ENCODE assay signal across 32 mouse cellular contexts in the genomic region with DNA sequence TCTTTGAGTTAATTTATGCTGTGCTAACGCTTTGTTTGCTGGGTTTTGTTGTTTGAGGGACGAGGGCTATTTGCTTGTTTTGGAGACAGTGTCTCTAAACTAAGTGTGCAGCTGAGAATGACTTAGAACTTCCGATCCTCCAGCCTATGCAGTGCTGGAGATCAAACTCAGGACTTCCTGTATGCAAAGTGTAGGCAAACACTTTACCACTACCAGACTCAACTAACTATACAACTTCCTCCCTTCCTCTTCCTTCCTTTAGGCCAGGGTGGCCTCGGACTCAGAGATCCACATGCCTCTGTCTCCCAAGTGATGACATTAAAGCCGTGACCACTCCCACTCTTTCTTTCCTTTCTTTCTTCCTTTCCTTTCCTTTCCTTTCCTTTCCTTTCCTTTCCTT. TPM values are rescaled to one million over a fixed set of nuclear protein-coding genes. Genes with fewer than 3 reads are reported as not detected.
DNase-seq lines count a peak whose midpoint lies in the region; ATAC-seq lines count a peak whose summit lies in the region.
"Had no signal": no experiment of that assay in that cellular context is flagged by ENCODE, and none has a peak within 500 bp of the region (broad histone marks: within the 10 kb centered on the region; RNA-seq: fewer than 3 reads in every experiment).

No protein-coding gene starts in this region.

- no peaks in the 10 kb centered on the region for H3K36me3 ChIP-seq in splenic B cell, adult 2 months (ENCODE audit: control insufficient read depth, insufficient read depth, low read length, poor library complexity, severe bottlenecking)
- H3K36me3 ChIP-seq: embryonic facial prominence, embryonic 10.5 days; embryonic facial prominence, embryonic 15.5 days; limb, embryonic 13.5 days; lung, embryonic 15.5 days; neural tube, embryonic 15.5 days had no signal

- peak; percentile 19 for DNase-seq in A20 (ENCODE audit: low read depth, low spot score)
- DNase-seq in splenic B cell, adult 2 months (ENCODE audit: low read depth, low spot score) = peak; percentile 8
- DNase-seq in left cerebral cortex, adult 18-20 months (ENCODE audit: low spot score in 2 of 2) = no peak
- no peak for DNase-seq in retina, postnatal 1 day
- DNase-seq: adrenal gland, adult 8-10 months; cerebellum, adult 2 months; cerebellum, postnatal 14 days; gastrocnemius, postnatal 14 days; heart, adult 18-20 months; heart, postnatal 4 days; kidney, adult 18-20 months; kidney, postnatal 4 days; lung, postnatal 36 days; midbrain, embryonic 14.5 days; right cerebral cortex, postnatal 25 days had no signal

- ATAC-seq in CD4-positive, CD25-positive, alpha-beta regulatory T cell, adult 4 months = peak; percentile 37
- ATAC-seq in granulocyte monocyte progenitor cell, adult 5-6 weeks (replicated peaks; ENCODE audit: poor library complexity, severe bottlenecking) = peak; percentile 65
- ATAC-seq: forebrain, embryonic 13.5 days had no signal

- H3K27me3 ChIP-seq in splenic B cell, adult 2 months (ENCODE audit: control insufficient read depth, insufficient read depth, low read length, poor library complexity, severe bottlenecking) = no peaks in the 10 kb centered on the region
- H3K27me3 ChIP-seq: embryonic facial prominence, embryonic 15.5 days; forebrain, embryonic 13.5 days; limb, embryonic 13.5 days; lung, embryonic 15.5 days; neural tube, embryonic 15.5 days had no signal

RNA-seq across cellular contexts. Expression of gene Trim71, which starts 9.4 kb away (rescaled TPM):
- not detected for polyA plus RNA-seq in CD4-positive, CD25-positive, alpha-beta regulatory T cell, adult 4 months (2017; shearing (Covaris generic))
- total RNA-seq in granulocyte monocyte progenitor cell, adult 5-6 weeks (2014; fragmentation: Nextera tagmentation) = not detected in 2 replicates
- not detected in 2 replicates for total RNA-seq in granulocyte monocyte progenitor cell, adult 5-6 weeks (2017)
- under 1 TPM; 0.84 to 0.95 TPM for total RNA-seq in left cerebral cortex, adult 18-20 months (2021)
- total RNA-seq: gastrocnemius, postnatal 14 days; heart, adult 18-20 months; heart, postnatal 4 days; monocyte, adult 5-6 weeks had no signal

RNA-seq across cellular contexts. Expression of gene C130032M10Rik, which starts 58.0 kb away (rescaled TPM):
- not detected for polyA plus RNA-seq in CD4-positive, CD25-positive, alpha-beta regulatory T cell, adult 4 months (2017; shearing (Covaris generic))
- not detected in 2 replicates for total RNA-seq in granulocyte monocyte progenitor cell, adult 5-6 weeks (2014; fragmentation: Nextera tagmentation)
- not detected in 2 replicates for total RNA-seq in granulocyte monocyte progenitor cell, adult 5-6 weeks (2017)
- not detected for total RNA-seq in left cerebral cortex, adult 18-20 months (2021)
- total RNA-seq: adrenal gland, postnatal 4 days; gastrocnemius, postnatal 14 days; heart, adult 18-20 months; heart, postnatal 4 days; layer of hippocampus, postnatal 10 days; left cerebral cortex, adult 2 months; left cerebral cortex, postnatal 36 days; monocyte, adult 5-6 weeks had no signal
- polyA plus RNA-seq: cerebellum, adult 2 months; forebrain, embryonic 13.5 days; hindbrain, embryonic 14.5 days; intestine, embryonic 14.5 days; liver, embryonic 11.5 days; liver, embryonic 16.5 days; lung, embryonic 15.5 days; midbrain, embryonic 14.5 days; neural tube, embryonic 15.5 days had no signal

Comparison
In these comparisons a context has a peak if more than half of its experiments do, and no peak if none do; other contexts are left out.
1. DNase-seq: peak in A20 (single experiment) and splenic B cell, adult 2 months (single experiment); none in left cerebral cortex, adult 18-20 months (0 of 2) and retina, postnatal 1 day (single experiment).